Mouse (Mus musculus) forebrain, embryonic 14.5 days (tissue): ENCODE data around the gene Gm35549. TPM values are rescaled to one million over a fixed set of nuclear protein-coding genes. Genes with fewer than 3 reads are reported as not detected.
A peak's percentile ranks its signal among the peaks of the same experiment; 100 is the strongest.

ENCODE experiments used
- ATAC-seq: fragments of 200-750 bp; cut with Nextera tagmentation; 2 replicates; pipeline ENCODE4 v1.8.0; 2017; ENCODE audit warnings: mild to moderate bottlenecking, moderate library complexity
- DNase-seq: peaks from one replicate; pipeline ENCODE4 v3.0.0-alpha.2; 2015; ENCODE audit warnings: low spot score
- H3K27ac ChIP-seq: fragments of 300-500 bp; sonication (generic); 2 replicates; pipeline ENCODE4 v1.5.1; 2014; ENCODE audit warnings: low read depth, mild to moderate bottlenecking, control low read depth, low read length, moderate library complexity
- H3K27me3 ChIP-seq: fragments of 300-500 bp; sonication (generic); replicated peaks from 2 replicates; pipeline ENCODE4 v1.6.1; 2014; ENCODE audit warnings: low read length, control low read depth, mixed read lengths; ENCODE audit not compliant: control insufficient read depth, insufficient read depth
- H3K36me3 ChIP-seq: fragments of 300-500 bp; sonication (generic); 2 replicates; pipeline ENCODE4 v1.6.1; 2014; ENCODE audit warnings: low read length, control low read depth; ENCODE audit not compliant: control insufficient read depth, insufficient read depth
- H3K4me1 ChIP-seq: fragments of 300-500 bp; sonication (generic); 2 replicates; pipeline ENCODE4 v1.6.1; 2014; ENCODE audit warnings: antibody characterized with exemption, low read length, control low read depth; ENCODE audit not compliant: control insufficient read depth, insufficient read depth
- H3K4me2 ChIP-seq: fragments of 300-500 bp; sonication (generic); 2 replicates; pipeline ENCODE4 v1.6.1; 2014; ENCODE audit warnings: mild to moderate bottlenecking, control low read depth, low read length
- H3K4me3 ChIP-seq: fragments of 300-500 bp; sonication (generic); 2 replicates; pipeline ENCODE4 v1.5.1; 2014; ENCODE audit warnings: low read depth, low read length, control low read depth
- H3K9ac ChIP-seq: fragments of 300-500 bp; sonication (generic); 2 replicates; pipeline ENCODE4 v1.6.1; 2014; ENCODE audit warnings: mild to moderate bottlenecking, low read length, control low read depth, moderate library complexity
- H3K9me3 ChIP-seq: fragments of 300-500 bp; sonication (generic); replicated peaks from 2 replicates; pipeline ENCODE4 v1.6.1; 2016; ENCODE audit warnings: low read length, control low read depth, mixed read lengths; ENCODE audit not compliant: control insufficient read depth
- WGBS: fragments of 180-500 bp; shearing (Covaris S2); extraction: QIAGEN DNeasy Blood & Tissue Kit; methylation state at CpG from one replicate; pipeline ENCODE4 v1.1.7; 2014; 5-methylcytosine and 5-hydroxymethylcytosine counted together
- polyA plus RNA-seq: library from polyadenylated mRNA; unstranded; fragments of >200 nt; fragmentation: Nextera tagmentation; extraction: Ambion mirVana; gene quantifications from 2 replicates; pipeline ENCODE4 v1.2.1, GENCODE M21; 2014

Gm35549 gene
- 0.41 TPM in 1 of 2 replicates, not detected in the other for polyA plus RNA-seq

DNA sequence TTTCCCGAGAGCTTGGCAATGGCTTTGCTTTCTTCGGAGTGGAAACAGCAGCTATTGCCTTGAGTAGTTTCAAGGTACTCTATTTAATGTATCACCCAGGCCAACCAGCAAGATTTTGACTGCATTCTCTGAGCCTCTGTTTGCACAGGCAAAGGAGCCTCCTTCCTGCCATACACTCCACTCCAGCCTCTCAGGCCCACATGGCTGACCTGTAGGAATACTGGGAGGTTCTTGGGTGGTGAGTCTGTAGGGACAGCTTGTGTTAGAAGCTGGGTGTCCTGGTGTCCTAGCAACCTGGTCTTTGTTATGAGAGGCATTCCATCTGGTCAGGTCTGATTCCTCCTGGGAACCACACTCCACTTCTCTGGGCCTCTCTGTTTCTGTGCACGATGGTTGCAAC lies at the start of gene Gm35549:
Gene Gm35549, minus strand, starts transcription at position 276 of the 400 bp plus-strand sequence.
- no peak within 1 kb of the TSS for H3K27ac ChIP-seq
- no peak within 1 kb of the TSS for H3K4me2 ChIP-seq
- 0 out of 2 replicates have a peak, but pooled peaks cover 3% of the 10 kb centered on the region for H3K36me3 ChIP-seq
- no peak within 1 kb of the TSS for H3K4me3 ChIP-seq
- 71% methylated on average over 3 of the region's 3 CpGs for whole genome bisulfite sequencing
- no peaks in the 10 kb centered on the region for H3K9me3 ChIP-seq
- DNase-seq: no peak
- no peak for ATAC-seq
- no peak within 1 kb of the TSS for H3K9ac ChIP-seq
- H3K27me3 ChIP-seq: no peaks in the 10 kb centered on the region
- peaks cover 3% of the 10 kb centered on the region; the same call in 1 of the 2 replicates for H3K4me1 ChIP-seq

- Histone ChIP-seq H3K9me3 (no peaks in the 10 kb centered on the region), H3K4me2 (peak overlapping the region; percentile 89), H3K4me3 (peak overlapping the region; percentile 70), H3K27me3 (no peaks in the 10 kb centered on the region), H3K27ac (no peak overlapping the region), H3K36me3 (peaks cover 5% of the 10 kb centered on the region; the same call in 1 of the 2 replicates), H3K9ac (peak overlapping the region; percentile 84), H3K4me1 (no peaks in the 10 kb centered on the region)
- ATAC-seq: peak; percentile 96
- peak; percentile 89 for DNase-seq
- 7% methylated on average over 54 of the region's 54 CpGs for WGBS
These were observed 42.7 kb upstream of the Gm35549 start for GRCm38 (mm10) chr9:122886372-122887179.

- Histone ChIP-seq H3K9me3 (no peaks in the 10 kb centered on the region), H3K4me1 (no peaks in the 10 kb centered on the region), H3K36me3 (no peaks in the 10 kb centered on the region), H3K4me3 (peak within 1 kb of the TSS; percentile 70), H3K9ac (peak within 1 kb of the TSS; percentile 84; the same call in 1 of the 2 replicates), H3K4me2 (peak within 1 kb of the TSS; percentile 89), H3K27ac (no peak within 1 kb of the TSS), H3K27me3 (no peaks in the 10 kb centered on the region)
- ATAC-seq (no peak), DNase-seq (no peak)
- WGBS: 87% methylated on average over 3 of the region's 3 CpGs
These were observed 41.5 kb upstream of the Gm35549 start, which contains the start of gene Zkscan7 for GRCm38 (mm10) chr9:122885385-122885784. Gene Zkscan7, plus strand, starts transcription at chr9:122885685.

DNA sequence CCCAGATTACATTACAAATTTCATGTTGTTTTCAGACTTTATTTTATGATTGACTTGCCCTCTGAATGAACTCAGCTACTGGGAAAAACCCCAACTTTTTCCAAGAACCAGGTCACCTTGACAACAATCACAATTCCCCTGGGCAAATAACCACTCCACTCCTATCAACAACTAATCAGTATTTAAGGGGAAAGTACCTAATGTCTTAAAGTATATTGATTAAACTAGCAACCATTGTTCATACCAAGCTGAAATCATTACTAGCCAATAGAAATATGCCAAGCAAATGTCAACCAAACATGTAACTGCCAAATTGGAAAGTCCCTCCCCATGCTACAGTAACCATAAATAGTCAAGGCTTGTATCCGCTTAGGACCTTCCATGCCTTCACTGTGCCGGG lies 31.3 kb upstream of the Gm35549 start:
- no peaks in the 10 kb centered on the region for H3K36me3 ChIP-seq
- no peak overlapping the region for H3K27ac ChIP-seq
- no peaks in the 10 kb centered on the region for H3K9me3 ChIP-seq
- ATAC-seq (no peak), DNase-seq (no peak)
- 94% methylated on average over 2 of the region's 2 CpGs for WGBS
- no peaks in the 10 kb centered on the region for H3K27me3 ChIP-seq
- no peaks in the 10 kb centered on the region for H3K4me1 ChIP-seq
- H3K9ac ChIP-seq: no peak overlapping the region
- no peak overlapping the region for H3K4me2 ChIP-seq
- H3K4me3 ChIP-seq: no peak overlapping the region

DNA sequence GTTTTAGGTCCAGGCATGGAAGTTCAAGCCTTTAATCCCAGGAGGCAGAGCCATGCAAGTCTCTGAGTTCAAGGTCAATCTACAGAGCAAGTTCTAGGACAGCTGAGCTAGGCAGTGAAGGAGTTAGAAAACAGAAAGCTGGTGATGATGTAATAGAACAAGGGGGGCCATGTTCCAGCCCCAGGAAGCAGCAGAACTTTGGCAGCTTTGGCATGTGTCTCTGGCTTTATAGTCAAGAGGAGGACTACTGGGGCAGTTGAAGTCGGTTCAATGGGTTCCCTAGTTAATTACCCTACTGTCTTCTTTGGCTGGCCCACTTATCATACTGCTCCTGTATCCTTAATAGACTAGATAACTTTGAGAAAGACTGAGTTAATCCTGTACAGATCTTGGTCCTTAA lies 30.8 kb upstream of the Gm35549 start:
- H3K4me2 ChIP-seq: no peak overlapping the region
- no peak overlapping the region for H3K27ac ChIP-seq
- ATAC-seq (no peak), DNase-seq (no peak)
- no peak overlapping the region for H3K9ac ChIP-seq
- H3K36me3 ChIP-seq: no peaks in the 10 kb centered on the region
- H3K27me3 ChIP-seq: no peaks in the 10 kb centered on the region
- H3K4me1 ChIP-seq: no peaks in the 10 kb centered on the region
- H3K4me3 ChIP-seq: no peak overlapping the region
- no peaks in the 10 kb centered on the region for H3K9me3 ChIP-seq
- 76% methylated on average over 1 of the region's 1 CpGs for WGBS

- H3K9me3 ChIP-seq: no peaks in the 10 kb centered on the region
- no peaks in the 10 kb centered on the region for H3K36me3 ChIP-seq
- no peaks in the 10 kb centered on the region for H3K4me1 ChIP-seq
- no peak overlapping the region for H3K9ac ChIP-seq
- H3K4me3 ChIP-seq: no peak overlapping the region
- DNase-seq (no peak), ATAC-seq (no peak)
- 88% methylated on average over 4 of the region's 4 CpGs for WGBS
- H3K27me3 ChIP-seq: no peaks in the 10 kb centered on the region
- no peak overlapping the region for H3K27ac ChIP-seq
- H3K4me2 ChIP-seq: no peak overlapping the region
These were observed 28.8 kb upstream of the Gm35549 start for GRCm38 (mm10) chr9:122872595-122872994.

GRCm38 (mm10) chr9:122866192-122866591 lies 22.4 kb upstream of the Gm35549 start:
- 84% methylated on average over 4 of the region's 4 CpGs for WGBS
- no peak for DNase-seq
- Histone ChIP-seq H3K27me3 (no peaks in the 10 kb centered on the region), H3K4me1 (peaks cover 10% of the 10 kb centered on the region), H3K9ac (peak overlapping the region; percentile 91), H3K9me3 (no peaks in the 10 kb centered on the region; the same call in 1 of the 2 replicates), H3K36me3 (peaks cover 10% of the 10 kb centered on the region), H3K4me3 (peak overlapping the region; percentile 71), H3K27ac (0 out of 2 replicates have a peak overlapping the region, but pooled peaks have one; percentile 6), H3K4me2 (peak overlapping the region; percentile 65)
- peak; percentile 25 for ATAC-seq

DNA sequence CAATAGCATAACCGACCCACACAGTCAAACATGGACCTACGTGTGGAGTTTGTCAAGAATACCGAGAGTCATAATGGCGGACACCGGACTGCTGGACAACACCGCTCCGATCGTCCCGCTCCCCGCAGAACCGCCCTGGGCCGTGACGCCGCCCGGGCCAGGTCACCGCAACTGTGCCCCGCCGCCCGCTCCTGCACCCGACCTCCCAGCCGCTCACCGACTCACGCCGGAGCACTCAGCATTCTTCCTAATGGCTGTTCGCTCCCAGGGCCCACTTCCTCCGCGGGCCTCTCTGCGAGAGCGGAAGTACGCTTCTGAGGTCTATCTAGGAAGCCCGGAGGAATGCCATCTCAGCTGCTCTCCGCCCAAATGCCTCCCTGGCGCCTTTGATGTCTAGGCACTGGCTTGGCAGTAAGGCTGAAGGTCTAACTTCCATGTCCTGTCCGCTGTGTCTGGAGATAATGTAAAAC lies 21.9 kb upstream of the Gm35549 start, which contains the start of gene Zfp445:
Gene Zfp445, minus strand, starts transcription at position 310 of the 470 bp plus-strand sequence.
- peaks cover 10% of the 10 kb centered on the region for H3K4me1 ChIP-seq
- peak; percentile 95 for DNase-seq
- ATAC-seq: peak; percentile 94
- WGBS: under 1% methylated on average over 34 of the region's 34 CpGs
- H3K36me3 ChIP-seq: peaks cover 15% of the 10 kb centered on the region
- peak within 1 kb of the TSS; percentile 65 for H3K4me2 ChIP-seq
- no peaks in the 10 kb centered on the region for H3K27me3 ChIP-seq
- H3K9ac ChIP-seq: peak within 1 kb of the TSS; percentile 91
- H3K27ac ChIP-seq: 0 out of 2 replicates have a peak within 1 kb of the TSS, but pooled peaks have one; percentile 6
- H3K9me3 ChIP-seq: peaks cover 3% of the 10 kb centered on the region; the same call in 1 of the 2 replicates
- H3K4me3 ChIP-seq: peak within 1 kb of the TSS; percentile 71
